Mouse (Mus musculus): ENCODE data around the gene Stim1.

- no peak for TF ChIP-seq POLR2A (IDR thresholded peaks at IDR 0.05; ENCODE audit: borderline replicate concordance, insufficient read depth, low read length)
- TF ChIP-seq CTCF (IDR thresholded peaks at IDR 0.05; ENCODE audit: borderline replicate concordance, insufficient read depth, low read depth, low read length), result no peak
Measured at GRCm38 (mm10) chr7:102478926-102479325, 211.3 kb downstream of the Stim1 start.
